Mouse (Mus musculus) lung, postnatal 10 days (tissue): ENCODE measurements around the gene Wdr74.
A peak's percentile ranks its signal among the peaks of the same experiment; 100 is the strongest.

Experiments used
- DNase-seq: peaks from one replicate; pipeline ENCODE4 v3.0.0; 2021

Gene Wdr74

DNA sequence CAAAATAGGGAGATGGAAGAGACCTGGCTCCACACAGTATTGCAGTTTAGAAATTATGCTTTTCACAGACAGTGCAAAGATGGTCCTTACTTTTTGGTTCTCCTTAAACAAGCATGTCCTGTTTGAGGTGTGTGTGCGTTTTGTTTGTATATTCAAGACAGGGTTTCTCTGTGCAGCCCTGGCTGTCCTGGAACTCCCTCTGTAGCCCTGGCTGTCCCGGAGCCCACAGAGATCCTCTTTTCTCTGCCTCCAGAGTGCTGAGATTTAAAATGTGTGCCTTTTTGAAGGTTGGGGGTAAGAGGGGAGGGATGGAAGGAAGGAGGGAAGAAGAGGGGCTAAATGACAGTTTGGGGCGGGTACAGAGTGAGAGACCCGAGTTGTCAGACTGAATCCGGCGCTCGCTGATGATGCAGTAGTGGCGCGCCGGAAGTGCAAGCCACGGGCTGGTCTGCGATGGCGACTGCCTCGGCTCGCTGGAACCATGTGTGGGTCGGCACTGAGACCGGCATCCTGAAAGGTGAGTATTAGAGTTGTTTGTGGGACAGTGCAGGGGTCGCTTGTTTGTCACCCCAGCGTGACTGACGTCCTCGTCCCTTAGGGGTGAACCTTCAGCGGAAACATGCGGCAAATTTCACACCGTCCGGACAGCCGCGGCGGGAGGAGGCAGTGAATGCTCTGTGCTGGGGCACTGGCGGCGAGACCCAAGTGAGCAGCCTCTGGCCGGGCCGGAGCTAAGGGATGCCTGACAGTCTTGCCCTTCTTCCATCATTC is at the start of gene Wdr74:
Wdr74 (plus strand) TSS at position 439 of the 771 bp plus-strand sequence.
- peak; percentile 95 for DNase-seq

DNA sequence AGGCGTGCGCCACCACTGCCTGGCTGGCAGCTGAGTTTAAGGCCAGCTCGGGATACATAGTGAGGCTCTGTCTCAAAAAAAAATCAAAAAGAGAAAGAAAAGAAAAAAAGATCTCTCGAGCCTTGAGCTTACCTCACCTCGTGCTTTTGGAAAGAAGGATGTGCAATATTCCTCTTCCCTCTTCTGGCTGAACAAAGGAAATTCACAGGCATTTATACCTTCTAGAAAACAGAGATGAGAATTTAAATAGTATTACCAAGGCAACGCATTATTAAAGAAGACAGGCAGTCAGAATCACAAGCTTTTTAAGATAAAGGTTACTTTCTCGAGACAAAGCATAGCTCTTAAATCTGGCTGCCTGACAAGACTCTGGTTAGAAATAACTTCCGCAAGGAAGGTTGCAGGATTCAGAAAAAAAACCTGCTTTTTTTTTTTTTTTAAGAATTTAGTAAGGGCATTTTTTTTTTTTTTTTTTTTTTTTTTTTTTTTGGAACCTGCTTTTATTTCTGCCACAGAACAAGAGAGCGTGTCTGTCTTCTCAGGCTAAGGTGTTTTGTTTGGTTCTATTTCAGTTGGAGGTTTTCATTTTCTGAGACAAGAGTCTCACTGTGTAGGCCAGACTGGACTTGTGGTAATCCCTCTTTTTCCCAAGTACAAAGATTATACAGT is 43.6 kb upstream of the Wdr74 start:
- no peak for DNase-seq

DNA sequence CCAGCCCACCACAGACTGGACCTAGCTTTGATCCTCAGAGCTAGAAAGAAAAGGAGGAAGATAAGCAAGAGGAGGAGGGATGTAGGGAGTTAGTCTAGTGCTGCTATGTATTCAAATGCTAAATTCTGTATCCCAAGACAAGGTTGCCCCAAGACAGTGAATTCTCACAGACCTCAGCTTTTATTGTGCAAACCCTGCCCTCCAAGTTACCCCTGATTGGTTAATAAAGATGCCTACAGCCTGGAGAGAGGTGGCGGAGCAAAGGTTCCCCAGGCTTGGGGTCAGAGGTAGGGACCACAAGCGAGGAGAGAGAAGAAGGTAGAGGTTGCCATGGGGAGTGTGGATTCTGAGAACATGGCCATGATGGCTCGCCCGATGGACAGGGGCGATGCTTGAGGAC is 42.9 kb upstream of the Wdr74 start:
- no peak for DNase-seq

DNA sequence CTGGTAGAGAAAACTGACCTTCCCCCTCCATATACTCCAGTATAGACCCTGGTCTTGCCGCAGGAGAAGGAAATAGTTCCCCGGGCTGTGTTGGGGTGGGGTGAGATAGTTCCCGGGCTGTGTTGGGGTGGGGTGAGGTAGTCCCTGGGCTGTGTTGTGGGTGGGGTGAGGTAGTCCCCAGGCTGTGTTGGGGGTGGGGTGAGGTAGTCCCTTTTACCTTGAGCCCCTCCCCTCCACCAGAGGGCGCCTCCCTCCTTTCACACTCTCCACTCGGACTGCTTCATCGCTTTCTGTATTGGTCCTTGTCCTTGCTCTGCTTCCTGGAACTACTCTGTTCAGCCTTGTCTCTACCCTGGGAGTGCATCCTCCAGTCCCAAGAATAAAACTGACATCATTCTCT is 40.3 kb upstream of the Wdr74 start:
- peak; percentile 69 for DNase-seq

DNA sequence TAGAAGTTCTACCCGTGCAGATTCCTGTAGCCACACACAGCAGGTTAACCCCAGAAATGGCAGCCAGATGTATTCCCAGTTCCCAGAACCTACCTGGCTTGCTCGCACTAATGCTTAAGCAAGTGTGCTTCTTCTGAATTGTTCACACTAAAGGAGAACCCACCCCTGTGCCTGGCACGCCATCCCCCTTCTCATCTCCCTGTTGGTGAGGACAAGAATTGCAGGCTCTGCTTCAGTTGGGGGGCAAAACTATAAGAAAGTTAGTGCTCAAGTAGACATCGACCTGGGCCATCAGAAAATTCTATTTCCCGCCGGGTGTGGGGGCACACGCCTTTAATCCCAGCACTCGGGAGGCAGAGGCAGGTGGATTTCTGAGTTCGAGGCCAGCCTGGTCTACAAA is 36.0 kb upstream of the Wdr74 start:
- no peak for DNase-seq

DNA sequence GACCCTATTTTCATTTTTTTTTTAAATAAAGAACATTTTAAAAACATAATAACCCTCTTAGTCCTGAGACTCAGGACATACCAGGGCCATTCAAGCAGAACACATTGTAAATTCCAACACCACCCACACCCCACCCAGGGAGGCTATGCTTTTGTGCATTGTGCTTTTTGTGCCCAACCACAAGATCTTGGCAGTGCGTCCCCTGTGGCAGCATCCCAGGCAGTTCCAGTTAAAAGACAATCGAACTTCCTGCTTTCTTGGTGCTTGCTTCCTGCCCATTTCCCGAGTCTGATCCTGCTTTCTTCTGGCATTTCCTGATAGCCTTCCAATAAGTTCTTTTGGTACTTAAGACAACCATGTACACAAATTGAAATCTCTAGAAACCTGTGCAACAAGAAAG is 33.2 kb upstream of the Wdr74 start:
- DNase-seq = peak; percentile 83

DNA sequence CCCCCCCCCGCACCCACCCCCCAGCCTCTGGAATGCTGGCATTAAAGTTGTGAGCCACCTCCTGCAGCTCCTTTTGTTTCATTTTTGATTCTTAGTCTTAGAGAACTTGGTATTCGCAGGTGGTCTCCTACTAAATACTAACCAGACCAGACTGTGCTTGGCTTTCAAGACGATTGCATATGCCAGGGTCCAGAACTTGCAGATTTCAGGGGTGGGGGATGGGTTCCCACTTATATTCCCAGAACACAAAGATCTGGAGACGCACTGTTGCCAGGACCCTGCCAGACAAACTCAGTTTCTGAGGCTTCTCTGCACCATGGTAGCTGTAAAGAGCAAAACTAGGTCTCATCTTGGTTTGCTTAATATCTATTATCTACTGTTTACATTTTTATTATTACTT is 32.1 kb upstream of the Wdr74 start:
- DNase-seq = no peak

DNA sequence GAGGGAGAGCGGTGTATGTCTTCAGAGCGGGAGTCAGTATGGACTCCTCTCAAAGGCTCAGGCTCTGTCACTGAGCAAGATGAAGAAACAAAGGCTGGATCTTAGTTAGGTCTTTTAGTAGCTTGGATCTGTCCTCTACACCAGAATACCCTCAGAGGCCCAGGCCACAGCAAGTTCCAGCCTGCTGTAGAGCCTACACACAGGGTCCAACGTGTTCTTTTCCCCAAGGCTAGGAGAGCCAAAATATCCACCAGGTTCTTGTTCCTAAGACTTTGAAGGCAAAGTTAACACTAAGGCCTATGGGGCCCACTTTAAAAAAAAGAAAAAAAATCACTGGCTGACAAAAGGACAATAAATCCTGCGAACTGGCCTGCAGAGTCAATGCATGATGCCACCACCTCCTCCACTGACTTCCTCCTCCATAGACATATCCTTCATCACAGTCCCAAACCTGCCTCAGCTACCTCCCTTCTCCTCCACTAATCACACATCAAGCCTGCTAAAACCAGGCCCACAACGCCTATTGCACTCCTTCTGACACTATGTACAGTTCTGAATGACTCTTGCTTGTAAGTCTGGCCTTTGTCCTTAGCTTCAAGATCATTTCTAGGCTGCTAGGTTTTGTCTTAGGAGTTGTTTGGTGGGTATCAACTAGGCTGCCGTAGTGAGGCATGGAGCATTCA is 30.5 kb upstream of the Wdr74 start:
- DNase-seq = no peak

DNA sequence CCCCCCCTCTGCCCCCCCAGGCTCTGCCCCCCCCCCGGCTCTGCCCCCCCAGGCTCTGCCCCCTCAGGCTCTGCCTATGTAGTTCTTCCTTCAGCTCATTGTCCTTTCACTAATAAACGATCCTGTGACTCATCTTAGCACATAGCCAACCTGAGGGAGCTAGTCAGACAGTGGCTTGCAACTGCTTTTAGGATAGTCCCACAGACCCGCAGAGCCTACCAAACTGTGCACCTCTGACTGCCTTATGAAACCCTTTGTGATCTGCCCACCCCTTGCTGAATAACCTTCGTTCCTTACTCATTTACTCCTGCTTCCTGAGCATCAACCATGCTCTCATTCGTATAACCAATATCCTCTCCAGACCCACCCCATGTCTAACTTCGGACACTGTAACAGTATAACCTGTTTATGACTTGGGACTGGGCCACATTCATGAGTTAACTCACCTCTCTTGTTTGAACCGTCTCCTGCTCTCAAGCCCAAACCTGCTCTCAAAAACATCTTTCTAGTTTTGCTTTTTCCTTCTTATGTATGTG is 29.4 kb upstream of the Wdr74 start:
- DNase-seq = no peak

DNA sequence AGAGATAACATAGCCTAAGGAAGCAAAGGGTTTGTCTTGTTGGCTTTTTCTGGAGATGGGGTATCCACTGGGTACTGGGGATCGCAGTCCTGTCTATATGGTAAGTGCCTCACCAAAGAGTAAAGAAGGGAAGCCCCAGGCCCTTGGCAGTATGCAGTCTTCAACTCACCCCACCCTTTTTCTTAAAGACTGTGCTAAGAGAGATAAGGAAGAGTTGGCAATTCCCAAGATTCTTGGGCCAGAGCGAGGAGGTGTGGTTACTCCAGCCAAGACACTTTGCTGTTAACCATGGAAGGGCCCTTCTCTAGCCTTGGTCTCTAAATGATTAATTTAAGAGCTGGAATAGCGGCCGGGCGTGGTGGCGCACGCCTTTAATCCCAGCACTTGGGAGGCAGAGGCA is 28.7 kb upstream of the Wdr74 start:
- DNase-seq = no peak

DNA sequence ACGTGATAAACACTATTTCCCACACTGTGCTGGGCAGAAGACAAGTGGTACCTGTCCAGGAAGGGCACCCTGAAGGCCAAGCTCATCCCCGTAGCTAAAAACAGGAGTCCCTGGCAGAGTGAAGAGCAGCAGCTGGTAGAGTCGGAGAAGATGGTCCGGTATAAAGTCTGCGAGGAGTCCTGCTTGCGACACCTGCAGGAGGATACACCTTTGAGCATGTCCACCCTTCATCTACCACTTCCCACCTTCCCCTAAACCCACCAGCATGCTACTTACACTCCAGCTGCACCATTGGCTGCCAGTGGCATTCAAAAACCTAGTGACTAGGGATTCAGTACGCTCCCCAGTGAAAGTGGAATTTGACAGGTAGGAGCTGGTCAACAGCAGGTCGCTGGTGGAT is 26.7 kb upstream of the Wdr74 start:
- DNase-seq = no peak

DNA sequence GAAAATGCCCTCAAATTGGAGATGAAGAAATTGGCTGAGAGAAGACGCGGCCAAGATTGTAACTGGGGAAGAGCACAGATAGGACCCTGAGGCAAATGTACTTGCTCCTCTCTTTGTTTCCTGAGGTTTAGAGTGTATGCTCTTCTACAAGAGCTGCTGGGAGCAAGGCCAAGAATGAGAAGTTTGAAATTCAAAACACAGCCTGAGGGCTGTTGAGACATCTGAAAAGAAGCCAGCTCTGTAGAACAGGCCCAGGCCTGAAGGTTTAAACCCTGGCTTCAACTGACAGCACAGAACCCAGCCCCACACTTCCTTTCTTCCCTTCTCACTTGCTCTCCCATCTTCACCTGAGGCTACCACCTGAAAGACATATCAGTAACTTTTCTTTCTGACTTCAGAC is 25.6 kb upstream of the Wdr74 start:
- peak; percentile 49 for DNase-seq

DNA sequence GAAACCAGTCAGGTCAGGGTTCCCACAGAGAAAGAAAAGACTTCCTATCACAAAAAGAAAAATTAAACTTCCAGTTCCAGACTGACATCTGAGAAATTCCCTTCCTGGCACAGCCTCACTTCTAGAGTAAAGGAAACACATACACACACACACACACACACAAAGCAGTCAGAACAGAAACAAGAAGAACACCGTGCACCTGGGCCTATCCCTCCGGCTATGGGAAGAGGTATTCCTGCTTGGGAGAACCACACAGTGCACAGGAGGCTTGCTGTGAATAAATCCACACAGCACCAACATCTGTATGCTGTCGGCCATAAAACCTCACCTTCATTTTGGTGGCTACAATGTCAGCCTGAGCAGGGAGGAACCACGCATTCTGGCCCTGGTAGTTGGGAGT is 24.1 kb upstream of the Wdr74 start:
- no peak for DNase-seq

DNA sequence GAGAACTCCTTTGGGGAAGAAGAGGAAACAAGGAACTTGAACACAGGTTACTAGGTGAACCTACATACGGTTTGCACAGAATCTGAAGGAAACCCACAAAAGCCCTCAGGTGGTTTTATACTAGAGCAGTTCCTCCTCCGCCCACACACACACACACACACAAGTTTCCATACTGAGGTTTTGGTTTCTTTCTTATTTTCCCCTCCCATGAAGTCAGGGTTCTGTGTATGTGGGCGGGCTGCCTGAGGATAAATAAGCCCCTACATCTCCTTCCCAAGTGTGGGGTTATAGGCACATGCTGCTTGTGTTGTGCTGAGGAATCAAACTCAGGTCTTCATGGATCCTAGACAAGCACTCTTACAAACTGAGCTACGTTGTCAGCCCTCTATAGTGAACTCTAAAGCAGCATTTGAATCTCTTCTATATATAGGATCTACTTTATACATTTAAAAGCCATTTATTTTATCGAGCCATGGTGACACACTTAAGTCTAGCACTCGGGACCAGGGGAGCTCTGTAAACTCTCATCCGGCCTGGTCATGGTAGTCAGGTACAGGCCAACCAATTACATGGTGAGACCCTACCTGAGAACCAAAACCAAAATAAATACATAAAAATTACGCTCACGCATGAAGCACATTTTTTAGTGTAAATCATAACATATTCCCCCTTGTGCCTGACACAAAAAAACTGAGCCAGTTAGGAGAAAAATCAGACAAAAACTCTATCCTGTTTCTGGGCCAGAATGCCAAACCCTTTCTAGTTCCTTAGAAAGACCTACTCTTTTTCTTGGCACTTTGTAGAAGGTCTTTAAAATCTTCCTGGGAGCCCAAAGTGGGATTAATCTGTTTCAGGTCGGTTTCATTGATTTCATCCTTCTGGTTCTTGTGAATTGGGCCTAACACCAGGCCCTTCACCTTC is 23.4 kb upstream of the Wdr74 start:
- DNase-seq = no peak

DNA sequence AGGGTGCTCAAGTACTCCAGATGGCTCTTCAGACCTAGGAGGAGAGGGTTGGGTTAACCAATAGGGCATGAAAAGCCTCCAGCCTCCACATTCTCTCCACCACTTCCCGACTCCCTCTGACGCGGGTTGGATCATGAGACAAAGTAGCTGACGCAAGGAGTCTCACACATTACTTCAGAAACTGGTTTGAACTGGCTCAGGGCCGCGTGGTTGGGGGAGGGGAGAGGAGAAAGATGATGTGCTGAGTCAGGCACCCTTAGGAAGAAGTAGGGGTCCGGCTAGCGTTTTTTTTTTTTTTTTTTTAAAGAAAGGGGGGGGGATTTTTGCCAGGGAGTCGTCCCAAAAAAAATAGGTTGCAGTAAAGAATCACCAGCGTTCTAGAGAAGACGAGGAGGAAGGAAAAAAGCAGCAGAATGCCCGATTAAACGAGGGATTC is 22.7 kb upstream of the Wdr74 start:
- DNase-seq = peak; percentile 91

DNA sequence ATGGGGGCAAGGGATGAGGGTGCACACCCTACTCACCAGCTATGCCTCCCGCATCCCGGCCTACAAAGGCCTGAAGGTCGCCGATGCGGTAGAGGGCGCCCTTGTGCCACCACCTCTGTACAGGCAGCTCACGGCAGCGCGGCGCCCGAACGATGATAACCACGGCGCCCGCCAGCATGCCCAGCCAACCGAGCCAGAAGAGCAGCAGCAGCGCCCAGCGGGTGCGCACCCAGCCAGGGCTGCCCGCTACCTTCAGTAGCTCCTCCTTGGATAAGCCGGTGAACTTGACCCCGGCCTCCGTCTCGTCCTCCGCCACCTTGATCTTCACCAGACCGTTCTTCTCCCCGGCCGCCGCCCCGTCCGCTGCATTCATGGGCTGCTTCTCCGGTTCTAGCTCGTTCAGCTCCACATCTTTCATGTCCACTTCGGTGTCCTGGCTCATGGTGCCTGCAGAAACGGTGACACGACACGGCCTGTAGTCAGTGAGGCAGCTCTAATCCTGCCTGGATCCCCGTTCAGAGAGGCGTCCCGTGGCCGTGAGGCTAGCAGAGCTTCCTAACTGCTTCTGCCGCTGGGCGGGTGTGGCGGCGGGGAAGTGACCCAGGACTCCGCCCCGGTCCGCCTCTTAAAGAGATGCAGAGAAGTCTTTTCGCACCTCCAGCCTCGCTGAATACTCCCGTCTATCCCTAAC is 22.2 kb upstream of the Wdr74 start:
- peak; percentile 96 for DNase-seq

DNA sequence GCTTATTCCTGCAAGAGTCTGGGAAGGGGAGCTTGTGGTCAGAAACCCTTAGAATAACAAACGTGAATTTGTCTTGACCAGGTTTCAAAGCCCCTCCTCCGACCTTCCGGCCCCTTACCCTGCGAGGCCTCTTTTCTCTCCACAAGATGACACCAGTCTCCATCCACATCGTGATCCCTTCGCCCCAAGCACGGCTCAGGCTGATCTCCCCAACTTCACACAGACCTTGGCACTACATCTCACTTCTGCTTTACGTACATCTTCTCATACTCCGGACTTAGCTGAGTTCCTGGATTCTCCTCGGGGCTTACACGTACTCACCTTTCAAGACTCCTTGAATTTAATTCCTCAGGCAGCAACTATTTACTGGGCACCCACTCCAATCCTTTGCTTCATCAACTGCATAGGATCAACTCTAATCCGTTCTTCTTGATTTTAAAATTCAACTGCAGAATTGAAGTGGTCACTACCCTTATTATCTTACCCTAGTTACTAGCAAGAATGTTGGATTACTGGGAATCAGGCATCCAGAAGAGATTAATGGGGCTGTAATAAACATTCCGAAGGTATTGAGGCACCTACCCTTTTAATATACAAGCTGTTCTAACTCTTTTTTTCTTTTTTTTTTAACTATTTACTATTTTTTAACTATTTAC is 21.5 kb upstream of the Wdr74 start:
- DNase-seq = no peak

DNA sequence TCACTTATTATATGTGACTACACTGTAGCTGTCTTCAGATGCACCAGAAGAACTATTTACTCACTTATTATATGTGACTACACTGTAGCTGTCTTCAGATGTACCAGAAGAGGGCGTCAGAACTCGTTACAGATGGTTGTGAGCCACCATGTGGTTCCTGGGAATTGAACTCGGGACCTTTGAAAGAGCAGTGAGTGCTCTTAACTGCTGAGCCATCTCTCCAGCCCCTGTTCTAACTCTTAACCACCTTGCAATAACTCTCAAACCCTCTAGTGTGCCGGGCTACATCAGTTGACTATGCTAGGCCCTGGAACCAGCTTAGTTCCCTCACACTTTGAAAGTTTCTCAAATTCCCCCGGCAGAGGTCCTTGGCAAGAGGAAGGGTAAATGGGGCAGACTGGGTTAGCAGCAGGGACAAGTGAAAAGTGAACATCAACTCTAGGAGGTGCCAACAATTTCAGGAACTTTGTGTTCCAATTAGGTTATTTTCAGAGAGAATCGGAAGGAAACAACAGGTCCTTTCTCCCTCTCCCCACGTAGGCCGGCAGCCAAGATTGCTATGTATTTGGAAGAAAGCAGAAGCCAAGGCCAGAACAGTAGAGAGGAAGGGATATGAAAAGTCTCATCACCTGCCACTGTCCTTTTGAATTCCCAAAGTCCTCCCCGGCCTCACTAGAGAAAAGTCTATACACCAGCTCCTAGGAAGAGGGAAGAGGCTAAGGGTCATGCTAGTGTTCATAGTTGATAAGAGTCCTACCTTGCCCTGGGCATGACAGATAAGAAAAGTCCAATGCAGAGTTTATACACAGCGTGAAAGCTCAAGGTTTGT is 20.8 kb upstream of the Wdr74 start:
- DNase-seq = no peak

DNA sequence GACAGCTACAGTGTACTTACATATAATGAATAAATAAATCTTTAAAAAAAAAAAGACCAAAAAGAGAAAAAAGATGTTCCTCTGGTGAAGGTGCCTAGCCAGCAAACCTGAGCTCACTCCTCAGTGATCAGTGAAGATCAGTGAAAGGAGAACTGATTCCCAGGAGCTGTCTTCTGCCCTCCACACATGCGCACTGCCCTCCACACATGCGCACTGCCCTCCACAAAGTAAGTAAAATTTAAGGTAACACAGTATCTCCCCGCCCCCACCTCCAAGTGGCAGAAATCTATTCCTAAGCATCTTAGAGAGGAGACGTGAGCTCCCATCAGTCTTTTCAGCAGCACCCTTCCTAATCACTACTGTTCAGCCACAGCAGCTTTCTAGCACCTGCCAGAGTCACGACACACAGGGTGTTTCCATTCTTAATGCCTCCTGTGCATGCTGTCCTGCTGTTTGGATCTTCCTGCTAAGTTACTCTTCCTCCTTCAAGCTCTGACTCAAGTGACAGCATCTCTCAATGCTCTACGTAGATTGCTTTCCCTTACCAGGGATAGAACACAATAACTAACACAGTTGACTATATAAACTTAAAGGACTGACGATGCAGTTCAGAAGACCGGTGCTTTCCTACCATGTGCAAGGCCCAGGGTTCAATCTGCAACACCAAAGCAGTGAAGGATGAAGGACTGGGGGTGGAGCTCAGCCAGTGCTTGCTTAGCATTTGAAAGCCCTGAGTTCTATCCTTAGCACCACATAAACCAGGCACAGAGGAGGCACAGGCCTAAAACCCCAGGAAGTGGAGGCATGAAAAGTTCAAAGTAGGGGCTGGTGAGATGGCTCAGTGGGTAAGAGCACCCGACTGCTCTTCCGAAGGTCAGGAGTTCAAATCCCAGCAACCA is 19.5 kb upstream of the Wdr74 start:
- DNase-seq = no peak
